Mouse (Mus musculus): ENCODE results near the gene Klhl29.

- TF ChIP-seq USF1 (IDR thresholded peaks at IDR 0.05; ENCODE audit: low read depth) (no peak), CTCF (IDR thresholded peaks at IDR 0.05; ENCODE audit: control insufficient read depth, insufficient read depth, insufficient read length) (no peak), FOSL1 (IDR thresholded peaks at IDR 0.05; ENCODE audit: insufficient read depth, low read length, poor library complexity, severe bottlenecking) (no peak), MYOD1 (IDR thresholded peaks at IDR 0.05; ENCODE audit: control insufficient read depth, insufficient read length, low read depth) (no peak), MAX (IDR thresholded peaks at IDR 0.05) (no peak)
These were observed 217.5 kb downstream of the Klhl29 start for GRCm38 (mm10) chr12:5157931-5158481.

All from C2C12 (cell line).